Comparison of ENCODE assay signal across 24 mouse cellular contexts in the genomic region with DNA sequence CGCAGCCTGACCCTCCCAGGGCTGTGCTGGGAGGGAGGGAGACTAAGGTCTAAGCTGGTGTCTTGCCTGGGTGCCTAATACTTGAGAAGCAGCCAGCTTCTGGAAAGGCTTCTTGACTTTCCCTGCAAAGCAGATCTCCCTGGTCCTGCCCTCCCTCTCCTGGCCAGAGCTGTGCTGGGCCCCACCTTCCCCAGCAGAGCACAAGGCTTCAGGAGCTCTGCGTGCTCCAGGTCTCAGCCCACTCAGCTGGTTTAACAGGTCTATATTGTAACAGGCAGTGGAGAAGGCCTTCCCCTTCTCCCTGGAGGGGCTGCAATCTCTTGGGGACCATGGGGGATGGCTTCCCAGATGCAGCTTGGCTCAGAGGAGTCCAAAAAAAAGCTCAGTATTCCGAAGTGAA. TPM values are rescaled to one million over a fixed set of nuclear protein-coding genes. Genes with fewer than 3 reads are reported as not detected.
DNase-seq lines count a peak whose midpoint lies in the region; ATAC-seq and TF ChIP-seq lines count a peak whose summit lies in the region.
"Had no signal": no experiment of that assay in that cellular context is flagged by ENCODE, and none has a peak within 500 bp of the region (broad histone marks: within the 10 kb centered on the region; RNA-seq: fewer than 3 reads in every experiment).

No protein-coding gene starts in this region.

- no peak overlapping the region for H3K4me2 ChIP-seq in hindbrain, embryonic 15.5 days
- H3K4me2 ChIP-seq in hindbrain, embryonic 11.5 days (replicated peaks; ENCODE audit: low read depth, low read length): no peak overlapping the region
- no peak overlapping the region for H3K4me2 ChIP-seq in midbrain, embryonic 13.5 days (replicated peaks)
- H3K4me2 ChIP-seq in midbrain, embryonic 15.5 days: no peak overlapping the region
- no peak overlapping the region for H3K4me2 ChIP-seq in forebrain, embryonic 14.5 days (ENCODE audit: low read length)
- no peak overlapping the region for H3K4me2 ChIP-seq in hindbrain, postnatal 0 days (ENCODE audit: low read depth, low read length)
- H3K4me2 ChIP-seq: heart, embryonic 15.5 days; limb, embryonic 13.5 days; liver, embryonic 11.5 days; lung, embryonic 15.5 days; neural tube, embryonic 12.5 days; stomach, embryonic 15.5 days had no signal

- no peak overlapping the region for H3K9ac ChIP-seq in hindbrain, embryonic 15.5 days
- H3K9ac ChIP-seq in hindbrain, embryonic 11.5 days (ENCODE audit: low read depth, low read length): no peak overlapping the region
- no peak overlapping the region for H3K9ac ChIP-seq in midbrain, embryonic 13.5 days (replicated peaks)
- no peak overlapping the region for H3K9ac ChIP-seq in midbrain, embryonic 15.5 days
- 0 out of 2 replicates have a peak overlapping the region, but pooled peaks have one; percentile 13 for H3K9ac ChIP-seq in forebrain, embryonic 14.5 days (ENCODE audit: low read length)
- H3K9ac ChIP-seq in hindbrain, postnatal 0 days (replicated peaks; ENCODE audit: low read length): no peak overlapping the region
- H3K9ac ChIP-seq: heart, embryonic 15.5 days; limb, embryonic 13.5 days; lung, embryonic 15.5 days; neural tube, embryonic 12.5 days; stomach, embryonic 15.5 days had no signal

- 56% methylated on average over 3 of the region's 3 CpGs for WGBS in hindbrain, embryonic 15.5 days
- 78% methylated on average over 3 of the region's 3 CpGs for WGBS in hindbrain, embryonic 11.5 days
- WGBS in midbrain, embryonic 13.5 days: 52% methylated on average over 3 of the region's 3 CpGs
- WGBS in midbrain, embryonic 15.5 days: 52% methylated on average over 3 of the region's 3 CpGs
- WGBS in forebrain, embryonic 14.5 days: 55% methylated on average over 3 of the region's 3 CpGs
- WGBS in hindbrain, postnatal 0 days: 55% methylated on average over 3 of the region's 3 CpGs

- TF ChIP-seq CTCF in hindbrain, postnatal 0 days (IDR thresholded peaks at IDR 0.05; ENCODE audit: low read depth): no peak

- no peaks in the 10 kb centered on the region for H3K9me3 ChIP-seq in hindbrain, embryonic 15.5 days
- no peaks in the 10 kb centered on the region for H3K9me3 ChIP-seq in hindbrain, embryonic 11.5 days (ENCODE audit: control insufficient read depth, low read length)
- H3K9me3 ChIP-seq in midbrain, embryonic 13.5 days: no peaks in the 10 kb centered on the region
- no peaks in the 10 kb centered on the region for H3K9me3 ChIP-seq in midbrain, embryonic 15.5 days
- H3K9me3 ChIP-seq in forebrain, embryonic 14.5 days (replicated peaks; ENCODE audit: control insufficient read depth, low read length): no peaks in the 10 kb centered on the region
- H3K9me3 ChIP-seq in hindbrain, postnatal 0 days (ENCODE audit: low read length): no peaks in the 10 kb centered on the region
- H3K9me3 ChIP-seq: heart, embryonic 15.5 days; limb, embryonic 13.5 days; lung, embryonic 15.5 days; neural tube, embryonic 12.5 days; stomach, embryonic 15.5 days had no signal

- no peak for DNase-seq in hindbrain, embryonic 11.5 days (ENCODE audit: low spot score)
- no peak for DNase-seq in forebrain, embryonic 14.5 days (ENCODE audit: low spot score)
- no peak for DNase-seq in hindbrain, postnatal 0 days (ENCODE audit: low spot score)
- DNase-seq in testis, postnatal 10 days (ENCODE audit: low spot score): no peak
- DNase-seq: adrenal gland, postnatal 25 days; B cell, adult 2 months; cerebellum, adult 11-12 months; gastrocnemius, postnatal 14 days; kidney, postnatal 25 days; lung, postnatal 4 days; right cerebral cortex, postnatal 25 days; thymus, postnatal 14 days had no signal

- ATAC-seq in hindbrain, embryonic 15.5 days (ENCODE audit: low FRiP score, low read depth): no peak
- ATAC-seq in hindbrain, embryonic 11.5 days (ENCODE audit: low FRiP score): no peak
- no peak for ATAC-seq in midbrain, embryonic 13.5 days
- ATAC-seq in midbrain, embryonic 15.5 days (replicated peaks): no peak
- no peak for ATAC-seq in forebrain, embryonic 14.5 days
- no peak for ATAC-seq in hindbrain, postnatal 0 days
- ATAC-seq: intestine, postnatal 0 days had no signal

- peak overlapping the region; percentile 58; the same call in 1 of the 2 replicates for H3K27ac ChIP-seq in hindbrain, embryonic 15.5 days (replicated peaks)
- H3K27ac ChIP-seq in hindbrain, embryonic 11.5 days (ENCODE audit: low read depth, low read length): no peak overlapping the region
- H3K27ac ChIP-seq in midbrain, embryonic 13.5 days: 0 out of 2 replicates have a peak overlapping the region, but pooled peaks have one; percentile 15
- no peak overlapping the region for H3K27ac ChIP-seq in midbrain, embryonic 15.5 days
- H3K27ac ChIP-seq in forebrain, embryonic 14.5 days (ENCODE audit: low read depth, low read length): peak overlapping the region; percentile 39; the same call in 1 of the 2 replicates
- peak overlapping the region; percentile 26 for H3K27ac ChIP-seq in hindbrain, postnatal 0 days
- H3K27ac ChIP-seq: heart, embryonic 15.5 days; limb, embryonic 13.5 days; lung, embryonic 15.5 days; neural tube, embryonic 12.5 days; stomach, embryonic 15.5 days had no signal

- peaks cover 45% of the 10 kb centered on the region for H3K36me3 ChIP-seq in hindbrain, embryonic 15.5 days
- peaks cover 11% of the 10 kb centered on the region; the same call in 1 of the 2 replicates for H3K36me3 ChIP-seq in hindbrain, embryonic 11.5 days (ENCODE audit: control insufficient read depth, insufficient read depth, low read length)
- peaks cover 92% of the 10 kb centered on the region for H3K36me3 ChIP-seq in midbrain, embryonic 13.5 days
- peaks cover 48% of the 10 kb centered on the region for H3K36me3 ChIP-seq in midbrain, embryonic 15.5 days (replicated peaks)
- H3K36me3 ChIP-seq in forebrain, embryonic 14.5 days (ENCODE audit: control insufficient read depth, insufficient read depth, low read length): peaks cover 83% of the 10 kb centered on the region
- peaks cover 44% of the 10 kb centered on the region for H3K36me3 ChIP-seq in hindbrain, postnatal 0 days (ENCODE audit: insufficient read depth, low read length)

- H3K27me3 ChIP-seq in hindbrain, embryonic 15.5 days: no peaks in the 10 kb centered on the region
- H3K27me3 ChIP-seq in hindbrain, embryonic 11.5 days (ENCODE audit: control insufficient read depth, insufficient read depth, low read length): no peaks in the 10 kb centered on the region
- H3K27me3 ChIP-seq in midbrain, embryonic 13.5 days: no peaks in the 10 kb centered on the region
- no peaks in the 10 kb centered on the region for H3K27me3 ChIP-seq in midbrain, embryonic 15.5 days (replicated peaks)
- H3K27me3 ChIP-seq in forebrain, embryonic 14.5 days (replicated peaks; ENCODE audit: control insufficient read depth, insufficient read depth, low read length): no peaks in the 10 kb centered on the region
- H3K27me3 ChIP-seq in hindbrain, postnatal 0 days (ENCODE audit: insufficient read depth, low read length): no peaks in the 10 kb centered on the region
- H3K27me3 ChIP-seq: heart, embryonic 15.5 days; limb, embryonic 13.5 days; lung, embryonic 15.5 days; neural tube, embryonic 12.5 days; stomach, embryonic 15.5 days had no signal

- no peak overlapping the region for H3K4me3 ChIP-seq in hindbrain, embryonic 15.5 days
- H3K4me3 ChIP-seq in hindbrain, embryonic 11.5 days (ENCODE audit: low read depth, low read length): no peak overlapping the region
- H3K4me3 ChIP-seq in midbrain, embryonic 13.5 days (replicated peaks): no peak overlapping the region
- H3K4me3 ChIP-seq in midbrain, embryonic 15.5 days: no peak overlapping the region
- H3K4me3 ChIP-seq in forebrain, embryonic 14.5 days (ENCODE audit: low read depth, low read length): no peak overlapping the region
- no peak overlapping the region for H3K4me3 ChIP-seq in hindbrain, postnatal 0 days (ENCODE audit: low read length)
- H3K4me3 ChIP-seq: erythroblast, embryonic 14.5 days; heart, embryonic 15.5 days; limb, embryonic 13.5 days; lung, embryonic 15.5 days; myocyte; neural tube, embryonic 12.5 days; stomach, embryonic 15.5 days had no signal

- peaks cover 5% of the 10 kb centered on the region for H3K4me1 ChIP-seq in hindbrain, embryonic 15.5 days (replicated peaks)
- H3K4me1 ChIP-seq in hindbrain, embryonic 11.5 days (replicated peaks; ENCODE audit: control insufficient read depth, insufficient read depth, low read length): no peaks in the 10 kb centered on the region
- peaks cover 15% of the 10 kb centered on the region; the same call in 1 of the 2 replicates for H3K4me1 ChIP-seq in midbrain, embryonic 13.5 days (replicated peaks)
- no peaks in the 10 kb centered on the region for H3K4me1 ChIP-seq in midbrain, embryonic 15.5 days
- H3K4me1 ChIP-seq in forebrain, embryonic 14.5 days (ENCODE audit: control insufficient read depth, insufficient read depth, low read length): no peaks in the 10 kb centered on the region
- H3K4me1 ChIP-seq in hindbrain, postnatal 0 days (ENCODE audit: insufficient read depth, low read length): no peaks in the 10 kb centered on the region
- H3K4me1 ChIP-seq: heart, embryonic 15.5 days; limb, embryonic 13.5 days; neural tube, embryonic 12.5 days; stomach, embryonic 15.5 days had no signal

RNA-seq across cellular contexts. Expression of a gene that starts 13.7 kb away (rescaled TPM):
- 69.2 and 72.5 TPM in 2 replicates for polyA plus RNA-seq in hindbrain, embryonic 15.5 days (2015; fragmentation: Nextera tagmentation; extraction: Ambion mirVana)
- polyA plus RNA-seq in hindbrain, embryonic 11.5 days (2014; fragmentation: Nextera tagmentation; extraction: Ambion mirVana): 45.8 and 51.0 TPM in 2 replicates
- 69.6 and 73.8 TPM in 2 replicates for polyA plus RNA-seq in midbrain, embryonic 13.5 days (2015; fragmentation: Nextera tagmentation; extraction: Ambion mirVana)
- 72.8 and 74.1 TPM in 2 replicates for polyA plus RNA-seq in midbrain, embryonic 15.5 days (2015; fragmentation: Nextera tagmentation; extraction: Ambion mirVana)
- polyA plus RNA-seq in forebrain, embryonic 14.5 days (2014; fragmentation: Nextera tagmentation; extraction: Ambion mirVana): 54.7 and 56.4 TPM in 2 replicates
- 97.1 and 120 TPM in 2 replicates for total RNA-seq in hindbrain, postnatal 0 days (2014; rRNA removed)
- 65.7 and 68.1 TPM in 2 replicates for polyA plus RNA-seq in hindbrain, postnatal 0 days (2015; fragmentation: Nextera tagmentation; extraction: Ambion mirVana)

RNA-seq across cellular contexts. Expression of a gene that starts 24.9 kb away (rescaled TPM):
- 94.3 and 101 TPM in 2 replicates for polyA plus RNA-seq in hindbrain, embryonic 15.5 days (2015; fragmentation: Nextera tagmentation; extraction: Ambion mirVana)
- polyA plus RNA-seq in hindbrain, embryonic 11.5 days (2014; fragmentation: Nextera tagmentation; extraction: Ambion mirVana): 76.7 and 78.5 TPM in 2 replicates
- polyA plus RNA-seq in midbrain, embryonic 13.5 days (2015; fragmentation: Nextera tagmentation; extraction: Ambion mirVana): 91.6 and 98.6 TPM in 2 replicates
- 111 and 115 TPM in 2 replicates for polyA plus RNA-seq in midbrain, embryonic 15.5 days (2015; fragmentation: Nextera tagmentation; extraction: Ambion mirVana)
- 95.5 and 101 TPM in 2 replicates for polyA plus RNA-seq in forebrain, embryonic 14.5 days (2014; fragmentation: Nextera tagmentation; extraction: Ambion mirVana)
- total RNA-seq in hindbrain, postnatal 0 days (2014; rRNA removed): 99.4 and 105 TPM in 2 replicates
- polyA plus RNA-seq in hindbrain, postnatal 0 days (2015; fragmentation: Nextera tagmentation; extraction: Ambion mirVana): 68.9 and 71.8 TPM in 2 replicates

Comparison
In these comparisons a context has a peak if more than half of its experiments do, and no peak if none do; other contexts are left out.
1. H3K27ac ChIP-seq: peak in hindbrain, embryonic 15.5 days (single experiment), midbrain, embryonic 13.5 days (single experiment), forebrain, embryonic 14.5 days (single experiment) and hindbrain, postnatal 0 days (single experiment); none in hindbrain, embryonic 11.5 days (single experiment) and midbrain, embryonic 15.5 days (single experiment).